Mouse (Mus musculus) right cerebral cortex, postnatal 36 days (tissue): ENCODE measurements at regions not wholly inside any gene's neighbourhood (a gene's known extent, or its start where the extent isn't known, plus 50 kb on each side); places are given as distances from the start of the nearest gene placed in this dataset.

Experiments used
- DNase-seq, 2 experiments: peaks; one replicate each; pipeline ENCODE4 v3.0.0; 2022; ENCODE audit warnings: low spot score in 2 of 2, mixed read lengths in 1 of 2

DNA sequence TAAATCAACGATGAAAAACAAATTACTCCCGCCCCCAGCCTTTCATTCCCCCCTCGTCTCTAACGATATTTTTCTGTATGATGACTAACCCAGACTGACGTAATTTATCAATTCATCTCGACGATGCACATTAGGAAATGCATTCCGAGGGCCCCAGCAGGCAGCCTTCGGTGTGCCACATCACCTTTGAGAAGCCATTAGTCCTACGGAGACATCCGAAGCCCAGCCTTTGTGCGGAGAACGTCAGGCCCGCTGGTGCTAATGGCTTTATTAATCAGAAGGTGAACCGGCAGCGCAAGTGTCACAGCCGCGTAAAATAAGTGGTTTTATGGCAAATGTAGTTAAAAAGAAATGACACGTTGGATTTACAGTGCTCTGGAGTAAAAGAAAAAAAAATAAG, 269.1 kb upstream of the Gm10131 start:
- no peak for DNase-seq

DNA sequence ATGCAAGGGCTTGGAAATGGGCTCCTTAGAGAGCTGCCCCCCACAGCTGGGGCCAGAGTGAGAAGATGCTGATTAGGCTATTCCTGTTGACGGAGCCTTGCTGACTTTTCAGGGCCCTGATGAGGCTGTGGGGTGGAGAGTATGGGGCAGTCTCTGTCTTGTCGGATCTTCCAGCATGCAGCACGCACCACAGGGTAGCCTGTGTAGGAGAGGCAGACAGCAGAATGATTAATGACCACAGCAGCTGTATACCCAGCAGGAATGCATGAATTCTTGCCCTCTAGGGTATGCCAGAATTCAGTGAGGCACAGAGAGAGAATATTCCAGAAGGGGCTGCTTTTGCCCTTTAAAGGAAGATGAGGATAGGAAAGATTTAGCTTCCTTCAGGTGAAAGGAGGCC, 265.6 kb upstream of the Gm10131 start:
- DNase-seq: no peak

GRCm38 (mm10) chr8:34374242-34374641, 262.7 kb upstream of the Gm10131 start:
- no peak for DNase-seq

- no peak for DNase-seq
These were observed 261.1 kb upstream of the Gm10131 start for GRCm38 (mm10) chr8:34372666-34372980.

DNA sequence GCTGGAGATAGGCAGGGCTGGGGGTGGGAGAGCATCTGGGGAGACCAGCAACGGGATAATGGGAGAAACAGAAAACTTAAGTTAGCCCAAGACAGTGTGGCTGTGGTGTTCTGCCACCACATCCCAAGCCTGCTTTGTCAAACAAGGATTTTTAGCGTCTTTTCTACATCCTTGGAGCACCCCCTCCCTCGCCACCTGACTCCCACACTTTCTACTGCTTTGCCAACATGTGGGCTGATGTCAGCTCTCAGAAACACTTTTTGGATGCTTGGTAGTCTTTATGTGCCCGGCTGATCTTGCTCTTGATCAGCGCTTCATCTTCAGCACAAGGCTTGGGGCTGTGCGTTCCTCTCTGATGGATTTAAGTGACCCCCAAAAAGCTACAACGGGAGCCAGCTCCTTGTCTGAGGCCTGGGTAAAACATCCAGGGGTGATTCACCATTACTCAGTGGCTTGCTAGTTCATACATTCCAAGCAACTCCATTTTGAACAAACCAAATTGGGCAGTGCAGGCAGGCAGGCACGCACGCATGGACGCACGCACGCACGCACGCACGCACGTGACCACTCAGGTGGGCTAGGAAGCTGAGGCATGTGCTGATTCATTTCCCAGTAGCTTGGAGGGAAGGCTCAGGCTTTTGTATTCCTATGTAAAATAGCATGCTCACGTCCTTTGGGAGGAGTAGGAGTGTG, 260.6 kb upstream of the Gm10131 start:
- DNase-seq: peak; percentile 74 to 75

DNA sequence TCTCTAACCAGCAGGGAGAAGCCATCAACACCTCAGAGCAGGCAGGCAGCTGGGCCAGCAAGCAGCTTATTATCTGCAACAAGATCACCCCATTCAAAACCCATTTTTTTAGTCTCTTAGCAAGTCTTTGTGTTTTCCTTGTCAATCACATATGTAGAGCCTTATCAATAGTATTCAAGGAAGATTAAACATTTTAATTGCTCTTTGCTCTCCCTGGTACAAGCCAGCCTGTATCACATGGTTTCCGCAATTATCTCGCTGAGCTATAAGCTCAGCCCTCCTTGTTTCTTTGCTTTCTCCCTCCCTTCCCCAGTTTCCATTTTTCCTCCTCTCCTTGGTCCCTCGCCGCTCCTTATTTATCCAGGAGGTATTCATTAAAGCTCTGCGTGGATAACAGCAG, 259.9 kb upstream of the Gm10131 start:
- no peak for DNase-seq

DNA sequence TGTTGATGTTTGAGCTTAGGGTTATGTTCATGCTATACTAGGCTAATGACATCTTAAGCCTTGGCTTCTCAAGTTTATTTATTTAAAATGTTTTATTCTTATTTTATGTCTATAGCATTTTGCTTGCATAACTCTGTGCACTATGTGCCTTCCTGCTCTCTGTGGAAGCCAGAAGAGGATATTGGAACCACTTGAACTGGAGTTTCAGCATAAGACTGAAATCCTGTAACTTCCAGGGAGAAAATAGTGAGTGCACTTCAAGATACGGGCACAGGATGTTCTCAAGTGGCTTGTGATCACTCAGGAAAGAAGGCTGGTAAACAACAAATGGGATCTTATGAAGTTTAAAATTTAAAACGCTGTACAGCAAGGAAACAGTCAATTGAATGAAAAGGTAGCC, 257.0 kb upstream of the Gm10131 start:
- no peak for DNase-seq

DNA sequence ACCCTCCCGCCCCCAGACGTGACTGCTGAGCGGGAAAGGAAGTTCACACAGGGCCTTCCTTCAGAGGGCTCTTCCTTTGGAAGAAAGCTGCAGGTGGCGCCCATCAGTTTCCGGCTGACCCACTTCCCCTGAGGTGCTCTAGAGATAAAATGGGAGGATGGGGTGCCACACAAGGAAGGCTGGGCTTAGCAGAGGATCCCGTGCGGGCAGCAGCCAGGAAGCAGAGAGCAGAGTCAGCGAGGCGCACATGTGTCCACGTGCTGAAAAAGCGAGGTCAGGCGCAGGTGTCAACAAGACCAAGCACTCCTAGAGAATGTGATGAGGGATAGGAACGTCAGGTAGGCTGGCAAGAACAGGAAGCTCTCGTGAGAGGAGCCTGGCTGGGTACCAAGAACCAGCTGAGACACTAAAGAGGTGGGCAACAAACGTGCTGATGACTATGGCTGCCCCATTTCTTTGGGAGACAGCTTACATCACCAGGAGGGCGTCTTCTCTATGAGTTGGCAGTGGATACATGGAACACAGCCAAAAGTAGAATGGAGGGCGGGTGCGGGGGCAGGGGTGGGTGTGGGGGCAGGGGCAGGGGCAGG, 253.0 kb upstream of the Gm10131 start:
- no peak for DNase-seq

- DNase-seq: no peak
These were observed 252.1 kb upstream of the Gm10131 start for GRCm38 (mm10) chr8:34363679-34364078.

DNA sequence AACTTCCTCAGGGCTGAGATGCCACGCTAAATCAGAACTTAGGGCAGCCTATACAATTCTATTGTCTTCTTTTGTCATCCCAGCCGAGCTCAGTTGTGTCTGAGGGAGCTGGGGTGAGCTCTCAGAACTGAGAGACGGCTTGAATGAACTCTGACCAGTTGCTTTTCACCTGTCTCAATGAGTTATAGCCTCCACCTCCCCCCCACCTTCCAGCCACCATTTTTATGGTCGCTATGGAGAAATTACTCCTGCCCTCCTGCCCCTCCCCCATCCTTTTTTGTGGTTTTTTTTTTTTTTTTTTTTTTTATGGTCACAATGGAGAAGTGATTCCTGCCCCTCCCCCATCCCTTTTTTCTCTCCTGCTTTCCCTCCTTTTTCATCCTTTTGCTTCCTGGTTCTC, 251.6 kb upstream of the Gm10131 start:
- DNase-seq: no peak

- DNase-seq: no peak
These were observed 249.8 kb upstream of the Gm10131 start for GRCm38 (mm10) chr8:34361377-34361776.

DNA sequence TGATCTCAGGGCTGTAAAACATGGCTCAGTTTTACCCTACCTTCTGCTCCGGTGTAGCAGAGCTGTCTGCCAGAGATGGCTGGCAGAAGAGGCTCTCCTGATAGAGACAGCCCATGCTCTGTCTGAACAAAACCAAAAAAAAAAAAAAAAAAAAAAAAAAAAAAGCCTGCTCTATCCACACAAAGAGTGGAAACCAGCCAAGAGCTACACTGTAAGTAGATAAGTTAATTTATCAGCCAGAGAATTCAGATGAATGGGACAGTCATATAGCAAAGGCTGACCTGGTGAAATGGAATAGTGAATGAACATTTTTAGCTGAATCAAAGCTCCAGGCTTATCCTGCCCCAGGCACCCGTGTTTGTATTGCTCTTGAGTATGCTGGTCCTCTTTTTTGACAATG, 248.2 kb upstream of the Gm10131 start:
- DNase-seq: no peak

DNA sequence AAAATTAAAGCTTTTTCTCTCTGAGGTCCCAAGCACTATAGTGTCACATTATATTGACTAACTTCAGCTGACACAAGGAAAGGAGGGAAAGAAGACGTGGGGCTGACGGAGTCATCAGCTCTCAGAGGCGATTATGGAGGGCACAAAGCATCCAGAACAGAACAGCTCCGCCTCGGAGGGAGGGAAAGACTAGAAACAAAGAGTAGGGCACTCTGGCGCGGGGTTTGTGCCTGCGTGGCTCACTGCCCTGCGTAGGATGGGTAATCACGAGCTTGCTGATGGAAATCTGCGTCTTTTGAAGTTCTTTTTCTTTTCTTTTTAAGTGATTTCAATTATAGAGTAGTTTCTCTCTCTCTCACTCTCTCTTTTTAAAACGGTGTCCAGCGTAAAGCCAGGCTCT, 243.5 kb upstream of the Gm10131 start:
- DNase-seq: no peak

- DNase-seq: no peak
These were observed 241.8 kb upstream of the Gm10131 start for GRCm38 (mm10) chr8:34353140-34353855.

DNA sequence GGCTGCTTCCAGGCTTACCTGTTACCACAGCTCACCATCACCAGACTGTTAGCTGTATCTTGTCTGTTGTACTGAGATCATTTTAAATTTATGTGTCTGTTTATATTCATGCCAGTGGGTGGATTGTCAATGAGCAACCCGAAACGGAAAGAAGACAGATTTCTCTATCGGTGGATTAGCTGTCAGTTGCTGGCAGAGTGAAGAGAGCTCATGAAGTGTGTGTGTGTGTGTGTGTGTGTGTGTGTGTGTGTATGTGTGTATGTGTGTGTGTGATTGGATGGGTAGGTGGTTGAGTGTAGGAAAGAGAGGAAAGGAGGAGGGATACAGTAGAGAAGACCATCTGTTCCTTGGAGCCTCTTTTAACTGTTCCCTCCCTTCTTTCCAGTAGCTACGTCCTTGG, 223.3 kb upstream of the Gm10131 start:
- peak in 1 of 2 experiments; percentile 39 for DNase-seq

DNA sequence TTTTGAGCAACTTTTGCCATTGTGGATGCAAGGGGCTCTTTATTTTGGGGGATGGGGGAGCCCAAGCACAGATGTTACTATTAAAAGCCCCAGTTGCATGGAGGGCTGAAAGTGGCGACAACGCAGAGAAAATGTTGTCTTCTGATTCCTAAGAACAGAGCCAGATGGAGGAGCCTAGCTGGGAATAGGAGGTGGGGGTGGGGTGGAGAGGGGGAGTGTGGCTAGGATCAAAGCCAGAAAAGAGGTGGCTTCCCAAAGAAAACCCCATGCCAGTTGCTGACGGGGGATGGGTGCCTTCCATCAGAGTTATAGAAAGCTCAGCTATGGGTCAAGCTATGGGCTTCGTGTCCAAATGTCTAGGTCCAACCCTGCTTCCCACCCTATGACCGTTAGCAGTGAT, 220.1 kb upstream of the Gm10131 start:
- DNase-seq: no peak

DNA sequence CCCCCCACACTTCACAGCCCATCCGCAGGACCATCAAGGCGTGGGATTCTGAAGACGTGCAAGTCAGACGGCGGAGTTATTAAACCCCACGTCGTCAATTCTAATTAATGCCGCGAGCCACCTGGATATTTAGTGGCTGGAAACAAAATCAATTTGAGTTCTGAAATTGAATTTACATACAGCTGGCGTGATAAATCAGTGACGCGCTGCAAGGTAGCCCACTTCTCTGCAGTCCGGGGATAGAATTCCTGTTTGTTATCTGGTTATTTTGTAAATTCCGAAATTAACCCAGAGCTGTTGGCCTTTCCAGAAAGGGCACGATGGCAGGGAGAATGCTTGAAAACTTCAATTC, 215.1 kb upstream of the Gm10131 start:
- DNase-seq: no peak

DNA sequence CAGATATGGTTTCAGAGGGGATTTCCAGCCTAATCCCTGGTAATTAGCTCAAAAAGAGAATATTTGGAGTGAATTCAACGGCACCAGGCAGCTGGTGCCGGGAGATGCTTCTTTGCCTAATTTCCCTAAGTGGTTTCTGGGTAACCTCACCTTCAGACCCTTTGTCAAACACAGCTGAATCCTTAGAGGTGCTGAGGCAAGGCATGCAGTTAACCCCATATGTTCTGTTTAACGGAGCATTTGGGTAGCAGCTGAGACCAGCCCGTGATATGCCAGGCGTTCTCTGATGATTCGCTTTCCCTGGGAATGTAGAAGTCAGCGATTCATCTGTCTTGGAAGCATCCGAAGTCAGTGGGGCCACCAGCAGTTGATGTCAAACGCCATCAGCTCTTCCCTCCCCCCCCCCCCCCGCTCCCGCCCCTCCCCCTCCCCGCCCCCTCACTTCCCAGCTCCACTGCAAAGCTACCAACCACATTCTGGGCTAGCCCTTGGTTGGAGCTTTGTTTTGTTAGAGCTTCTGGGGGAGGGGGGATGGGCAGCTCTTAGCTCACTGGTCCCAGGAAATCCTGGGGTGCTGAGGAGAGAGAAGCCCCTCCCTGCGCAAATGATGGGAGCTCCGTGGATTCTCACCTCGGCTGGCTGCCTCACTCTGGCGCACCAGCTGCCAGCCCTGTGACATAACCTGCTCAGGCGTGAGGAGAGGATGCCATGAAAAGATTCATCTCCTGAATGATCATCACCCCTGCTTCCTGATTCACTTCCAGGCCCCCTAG, 214.5 kb upstream of the Gm10131 start:
- DNase-seq: peak; percentile 27 to 29

DNA sequence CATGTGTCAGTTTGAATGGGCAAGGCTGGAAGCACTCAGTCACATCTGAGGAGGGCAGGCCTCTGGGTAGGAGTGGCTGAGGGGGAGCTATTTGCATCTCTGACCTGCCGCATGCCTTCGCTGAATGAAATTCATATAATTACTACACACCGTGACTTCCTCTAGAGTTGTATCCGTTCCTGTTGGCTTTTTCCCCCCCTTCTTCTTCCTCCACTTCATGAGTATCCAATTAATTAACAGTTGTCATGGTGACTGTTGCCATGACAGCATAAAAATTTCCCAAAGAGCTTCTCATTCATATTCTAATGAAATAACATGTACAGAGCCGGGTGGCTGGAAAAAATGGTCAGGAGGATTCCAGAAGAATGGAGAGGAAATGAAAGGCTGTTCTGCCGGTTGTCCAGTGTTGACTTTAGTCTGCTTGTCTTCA, 208.6 kb upstream of the Gm10131 start:
- DNase-seq: peak; percentile 30 to 46

DNA sequence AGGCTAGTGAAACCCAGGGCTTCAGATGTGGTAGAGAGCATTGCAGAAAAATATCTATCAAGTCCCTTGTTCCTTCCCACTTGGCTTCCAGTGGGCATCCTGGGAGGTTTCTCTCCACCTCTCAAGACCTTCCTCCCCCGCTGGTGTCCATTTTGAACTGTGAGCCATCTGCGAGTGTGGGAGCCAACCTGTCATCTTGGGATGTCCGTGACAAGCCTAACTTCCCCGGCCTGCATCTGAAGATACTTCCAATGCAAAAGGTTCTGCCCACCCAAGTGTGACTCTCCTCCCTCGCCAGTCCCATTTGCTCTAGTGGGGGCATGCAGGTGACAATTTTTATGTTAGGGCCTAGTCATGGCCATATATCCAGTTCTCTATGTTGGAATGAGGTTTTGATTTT, 208.2 kb upstream of the Gm10131 start:
- no peak for DNase-seq

DNA sequence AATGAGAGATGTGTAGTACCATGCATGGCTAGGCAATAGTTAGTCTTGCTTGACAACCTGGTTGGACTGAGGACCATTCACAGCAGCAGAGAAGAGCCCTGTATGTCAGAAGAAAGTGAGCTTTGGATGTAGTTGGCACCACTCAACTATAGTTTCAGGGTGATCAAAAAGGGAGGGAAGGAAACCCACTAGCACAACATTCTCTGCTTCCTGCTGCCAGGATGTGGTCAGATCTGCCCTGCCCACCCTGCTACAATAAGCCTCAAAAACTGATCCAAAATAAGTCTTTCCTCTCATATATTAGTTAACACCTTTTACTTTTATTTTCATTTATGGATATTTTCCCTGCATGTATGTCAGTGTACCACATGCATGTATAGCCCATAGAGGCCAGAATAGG, 203.7 kb upstream of the Gm10131 start:
- DNase-seq: no peak
